Mouse (Mus musculus): ENCODE data around the gene Slc16a10.
"Not testable (repeated sequence)": the region's sequence is repeated elsewhere in the genome, so short reads cannot be mapped to it uniquely, and the experiment has no call there.

The Slc16a10 gene

GRCm38 (mm10) chr10:40026546-40026945, 115.5 kb downstream of the Slc16a10 start:
- no peak for DNase-seq (ENCODE audit: low read depth, low spot score)

- DNase-seq (ENCODE audit: low read depth, low spot score) = no peak
These were observed 116.5 kb downstream of the Slc16a10 start for GRCm38 (mm10) chr10:40025560-40025959.

GRCm38 (mm10) chr10:40024554-40025428, 117.3 kb downstream of the Slc16a10 start, which contains the start of gene Mfsd4b1:
Gene Mfsd4b1 (minus strand): TSS chr10:40025268.
- DNase-seq (ENCODE audit: low read depth, low spot score) = peak; percentile 85

GRCm38 (mm10) chr10:40020401-40020800, 121.7 kb downstream of the Slc16a10 start:
- DNase-seq (ENCODE audit: low read depth, low spot score) = no peak

- DNase-seq (ENCODE audit: low read depth, low spot score) = no peak
These were observed 122.6 kb downstream of the Slc16a10 start for GRCm38 (mm10) chr10:40019492-40019891.

GRCm38 (mm10) chr10:40018261-40018860, 123.7 kb downstream of the Slc16a10 start:
- no peak for DNase-seq (ENCODE audit: low read depth, low spot score)

- DNase-seq (ENCODE audit: low read depth, low spot score) = no peak
These were observed 132.5 kb downstream of the Slc16a10 start for GRCm38 (mm10) chr10:40009591-40009990.

GRCm38 (mm10) chr10:40008847-40009246, 133.2 kb downstream of the Slc16a10 start:
- DNase-seq (ENCODE audit: low read depth, low spot score) = not testable (repeated sequence)

GRCm38 (mm10) chr10:40007953-40008352, 134.1 kb downstream of the Slc16a10 start:
- no peak for DNase-seq (ENCODE audit: low read depth, low spot score)

- DNase-seq (ENCODE audit: low read depth, low spot score) = peak; percentile 30
These were observed 135.1 kb downstream of the Slc16a10 start for GRCm38 (mm10) chr10:40006963-40007362.

- DNase-seq (ENCODE audit: low read depth, low spot score) = no peak
These were observed 141.3 kb downstream of the Slc16a10 start for GRCm38 (mm10) chr10:40000746-40001145.

GRCm38 (mm10) chr10:39991155-39991554, 150.9 kb downstream of the Slc16a10 start:
- DNase-seq (ENCODE audit: low read depth, low spot score) = peak; percentile 83

GRCm38 (mm10) chr10:39986466-39986865, 155.6 kb downstream of the Slc16a10 start, which contains the start of gene Mfsd4b5:
Gene Mfsd4b5 (minus strand): TSS chr10:39986646.
- DNase-seq (ENCODE audit: low read depth, low spot score) = no peak
